Mouse (Mus musculus) lung, postnatal 4 days (tissue): ENCODE results near the gene Hspa1b.

Experiments
- DNase-seq, 2 experiments: peaks; one replicate each; pipeline ENCODE4 v3.0.0; 2021

Gene Hspa1b

DNA sequence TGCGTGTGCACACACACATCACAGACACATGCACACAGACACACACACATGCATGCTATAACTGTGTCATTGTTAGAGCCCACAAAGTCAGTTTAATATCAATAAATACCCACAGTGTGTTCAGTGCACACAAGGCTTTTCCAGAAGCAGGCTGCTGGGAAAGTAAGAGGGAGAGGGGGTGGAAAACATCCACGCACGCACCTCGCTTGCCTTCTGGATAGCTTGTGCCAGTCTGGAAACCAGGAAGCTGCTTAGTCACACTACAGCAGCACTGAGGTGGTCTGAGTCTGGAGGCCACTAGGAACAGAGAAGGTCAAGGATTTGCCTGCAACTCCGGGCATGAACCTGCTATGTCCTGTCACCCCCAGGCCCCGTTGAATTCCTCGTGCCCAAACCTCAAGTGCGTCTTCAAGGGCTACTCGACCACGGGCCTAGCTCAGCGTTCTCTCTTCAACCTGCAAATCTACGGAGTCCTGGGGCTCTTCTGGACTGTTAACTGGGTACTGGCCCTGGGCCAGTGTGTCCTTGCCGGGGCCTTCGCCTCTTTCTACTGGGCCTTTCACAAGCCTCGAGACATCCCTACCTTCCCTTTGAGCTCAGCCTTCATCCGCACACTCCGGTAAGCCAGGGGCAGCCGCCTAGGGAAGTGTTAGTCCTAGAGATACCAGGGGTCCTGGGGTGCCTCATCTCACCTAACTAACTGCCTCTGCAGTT is 31.6 kb downstream of the Hspa1b start:
- peak in 1 of 2 experiments; percentile 63 for DNase-seq

DNA sequence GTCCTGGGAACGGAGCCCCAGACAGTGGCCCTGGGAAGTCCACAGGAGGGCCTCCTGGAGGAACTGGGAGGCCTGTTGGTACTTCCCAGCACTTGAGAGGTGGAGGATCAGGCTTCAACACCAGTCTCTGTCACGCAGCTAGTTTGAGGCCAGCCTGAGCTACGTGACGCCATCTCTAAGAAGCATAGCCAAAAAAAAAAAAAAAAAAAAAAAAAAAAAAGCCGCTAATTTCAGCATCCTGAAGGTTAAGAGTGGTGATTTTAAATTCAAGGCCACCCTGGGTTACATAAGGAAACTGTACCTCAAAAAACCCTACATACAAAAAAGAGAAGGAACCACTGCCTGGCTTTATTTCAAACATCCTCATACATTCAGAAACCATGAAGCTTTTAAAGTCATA is 34.8 kb downstream of the Hspa1b start:
- no peak for DNase-seq

DNA sequence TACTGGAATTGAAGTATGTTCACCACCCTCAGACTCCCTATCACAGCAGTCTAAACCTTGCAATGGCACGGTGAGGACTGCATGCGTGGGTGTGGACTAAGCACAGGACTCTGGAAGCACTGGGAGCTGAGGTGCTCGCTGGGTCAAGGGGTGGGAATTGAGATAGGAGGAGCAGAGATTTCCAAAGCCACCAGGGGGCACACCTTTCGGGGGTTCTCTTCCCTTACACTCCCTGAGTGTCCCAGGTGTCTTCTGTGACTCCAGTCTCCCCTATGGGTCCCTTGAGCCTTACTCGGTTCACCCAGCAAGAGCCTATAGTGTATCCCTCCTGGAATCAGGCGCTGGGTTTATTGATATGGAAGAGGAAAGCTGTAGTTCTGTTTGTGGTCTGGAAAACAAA is 36.1 kb downstream of the Hspa1b start:
- DNase-seq = no peak

DNA sequence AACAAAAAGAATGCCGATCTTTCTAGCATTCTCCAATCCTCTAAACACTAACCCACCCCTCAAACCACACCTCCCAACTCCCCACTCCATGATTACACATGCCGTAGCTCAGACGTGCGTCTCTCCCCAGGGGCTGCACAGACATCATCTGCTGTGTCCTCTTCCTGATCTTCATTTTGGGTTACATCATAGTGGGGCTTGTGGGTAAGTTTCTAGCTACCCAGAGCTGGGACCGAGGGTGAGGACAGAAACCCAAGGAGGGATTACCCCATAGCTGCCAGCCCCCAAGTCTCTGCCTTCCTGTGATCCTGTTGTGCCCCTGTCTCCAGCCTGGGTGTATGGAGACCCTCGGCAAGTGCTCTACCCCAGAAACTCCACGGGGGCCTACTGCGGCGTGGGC is 41.9 kb downstream of the Hspa1b start:
- DNase-seq = no peak

DNA sequence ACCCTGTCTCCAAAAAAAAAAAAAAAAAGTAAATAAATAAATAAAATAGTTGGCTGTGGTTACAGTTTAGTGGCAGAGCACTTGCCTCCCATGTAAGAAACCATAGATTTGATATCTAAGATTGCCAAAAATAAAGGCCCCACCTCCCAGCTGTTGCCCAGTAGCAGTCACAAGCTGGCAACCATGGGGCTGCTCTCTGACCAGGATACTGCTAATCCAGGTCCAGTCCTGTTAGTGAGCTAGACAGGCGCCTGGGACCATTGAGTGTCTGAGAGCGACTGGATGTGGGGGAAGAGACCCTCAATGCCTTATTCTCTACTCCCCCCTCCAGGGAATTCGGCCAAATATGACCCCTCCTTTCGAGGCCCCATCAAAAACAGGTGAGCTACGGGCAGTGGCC is 42.7 kb downstream of the Hspa1b start:
- DNase-seq = no peak

DNA sequence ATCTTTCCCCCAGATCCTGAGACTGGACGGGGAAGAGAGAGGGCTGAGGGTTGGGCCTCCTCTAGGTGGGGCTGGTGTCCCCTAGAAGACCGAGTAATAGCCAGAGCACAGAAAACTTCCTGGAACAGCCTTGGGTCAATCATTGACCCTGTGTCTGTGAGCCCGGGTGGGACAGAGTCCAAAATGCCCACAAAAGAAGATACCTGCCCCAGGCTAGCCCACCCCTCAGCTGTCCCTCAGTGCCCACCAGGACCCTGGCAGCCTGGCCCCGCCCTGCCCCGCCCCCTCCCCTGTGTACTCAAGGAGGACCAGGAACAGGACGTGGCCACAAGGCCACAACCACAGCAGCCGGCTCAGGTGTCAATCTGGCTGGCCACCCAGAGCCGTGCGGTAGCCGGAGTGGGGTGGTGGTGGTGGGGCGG is 43.6 kb downstream of the Hspa1b start:
- peak; percentile 53 to 55 for DNase-seq

DNA sequence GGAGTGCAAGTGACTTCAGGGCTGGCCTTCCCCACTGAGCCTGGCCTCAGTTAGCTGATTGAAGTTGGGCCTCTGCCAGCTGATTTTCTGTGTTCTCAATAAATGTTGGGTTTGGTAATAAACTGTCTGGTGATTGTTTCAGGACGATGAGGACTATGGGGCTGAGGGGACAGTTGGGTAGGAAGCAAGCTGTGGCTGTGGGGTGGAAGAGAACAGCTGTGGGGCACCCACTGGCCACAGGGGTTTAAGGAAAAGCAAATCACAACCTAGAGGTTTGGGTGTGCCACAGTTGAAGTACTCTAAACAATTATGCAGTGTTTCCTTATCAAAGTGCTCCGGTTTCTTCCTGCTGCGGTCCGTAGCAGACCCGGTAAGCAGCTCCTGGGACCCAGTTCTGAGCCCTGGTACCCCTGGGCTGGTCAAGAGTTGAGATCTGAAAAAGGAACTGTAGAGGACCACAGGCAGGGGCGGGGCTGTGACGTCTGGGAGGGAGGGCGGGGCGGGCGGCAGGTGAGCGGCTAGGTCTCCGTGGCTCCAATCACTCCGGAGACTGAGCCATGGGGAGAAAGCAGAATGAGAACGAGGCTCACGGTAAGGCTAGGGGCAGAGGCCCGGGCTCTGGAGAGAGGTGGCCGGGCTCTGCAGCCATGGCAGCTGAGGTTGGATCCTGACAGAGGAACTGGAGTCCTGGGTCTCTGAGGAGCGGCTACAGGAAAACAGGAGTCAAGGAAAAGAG is 44.9 kb downstream of the Hspa1b start, which contains the start of gene Slc44a4:
TSS of gene Slc44a4 (plus strand) at position 537 of the 736 bp plus-strand sequence.
- no peak for DNase-seq

DNA sequence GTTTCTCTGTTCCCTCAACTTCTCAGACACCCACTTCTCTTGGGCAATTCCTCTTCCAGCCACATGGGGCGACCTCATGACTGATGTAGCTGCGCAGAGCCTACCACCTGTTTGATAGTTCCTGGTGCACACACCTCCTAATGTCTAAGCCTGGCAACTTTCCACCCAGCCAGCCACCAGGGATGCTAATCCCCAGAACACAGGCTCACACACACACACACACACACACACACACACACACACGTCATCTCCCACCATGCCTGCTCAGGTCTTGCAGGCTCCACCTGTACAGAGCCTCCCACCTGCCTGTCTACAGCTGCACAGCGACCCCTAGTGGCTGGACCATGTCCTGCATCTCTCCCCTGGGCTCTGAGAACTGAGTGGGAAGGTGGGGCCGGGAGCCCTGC is 47.1 kb downstream of the Hspa1b start:
- peak; percentile 77 to 88 for DNase-seq

DNA sequence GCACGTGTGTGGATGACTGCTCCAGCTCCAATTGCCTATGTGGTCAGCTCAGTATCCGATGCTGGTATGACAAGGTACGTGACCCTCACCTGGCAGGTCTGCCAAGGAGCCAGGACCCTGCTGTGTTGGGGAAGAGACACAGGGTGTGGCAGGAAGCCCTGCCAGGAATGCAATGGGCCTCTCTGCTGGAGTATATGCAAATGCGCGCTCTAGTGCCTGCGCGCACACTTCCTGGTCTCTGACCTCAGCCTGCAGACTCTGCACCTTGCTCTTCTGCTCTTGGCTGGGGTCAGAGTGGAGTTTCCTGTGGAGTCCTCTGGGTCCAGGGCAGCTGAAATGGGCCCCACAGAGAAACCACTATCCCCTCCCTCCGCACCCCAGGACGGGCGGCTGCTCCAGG is 48.1 kb downstream of the Hspa1b start:
- no peak for DNase-seq
